Mouse (Mus musculus) induced T-regulatory cell, adult 2 months (primary cell): ENCODE data around the gene Dao.

ENCODE experiments used
- DNase-seq: peaks from one replicate; pipeline ENCODE4 v3.0.0-alpha.2; 2012; ENCODE audit warnings: low read depth

Dao gene

GRCm38 (mm10) chr5:114027217-114027944 lies 23.9 kb downstream of the Dao start:
- DNase-seq = no peak

DNA sequence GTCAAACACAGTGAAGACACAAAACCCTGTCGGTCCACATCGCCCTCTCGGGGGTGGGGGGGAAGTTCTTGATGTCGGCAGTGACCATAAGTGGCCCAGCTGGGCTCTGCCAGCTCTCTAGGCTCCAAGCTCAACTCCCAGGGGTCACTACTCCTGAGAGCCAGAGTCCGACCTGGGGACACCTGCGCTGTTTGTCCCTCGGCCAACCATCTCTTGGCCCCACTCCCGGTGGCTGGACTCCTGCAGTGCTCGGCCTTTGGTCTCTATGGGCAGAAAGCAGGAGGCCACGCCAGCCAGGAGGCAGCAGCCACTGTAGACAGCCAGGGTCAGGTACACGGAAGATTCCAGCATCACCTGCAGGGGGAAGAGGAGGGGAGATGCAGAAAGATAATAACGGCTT lies 24.6 kb downstream of the Dao start:
- no peak for DNase-seq

DNA sequence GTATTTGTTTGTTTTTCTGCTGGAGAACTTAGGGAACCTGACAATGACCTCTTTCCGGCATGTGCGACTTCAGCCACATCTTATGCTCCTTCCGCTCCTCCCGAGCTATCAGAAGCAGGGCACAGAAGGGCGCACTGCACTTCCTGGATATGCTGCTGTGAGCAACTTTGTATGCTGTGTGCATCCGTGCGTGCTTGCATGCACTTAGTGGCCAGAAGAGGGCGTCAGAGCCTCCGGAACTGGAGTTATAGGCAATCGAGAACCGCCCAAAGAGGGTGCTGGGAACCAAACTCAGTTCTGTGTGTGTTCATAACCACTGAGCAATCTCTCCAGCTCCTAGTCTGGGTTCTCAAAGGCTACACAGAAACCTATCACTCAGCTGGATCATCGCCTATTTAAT lies 27.1 kb downstream of the Dao start:
- no peak for DNase-seq

- DNase-seq = no peak
Measured at GRCm38 (mm10) chr5:114032161-114032763, 28.8 kb downstream of the Dao start.

- no peak for DNase-seq
Measured at GRCm38 (mm10) chr5:114034393-114034792, 30.9 kb downstream of the Dao start.

- DNase-seq = no peak
Measured at GRCm38 (mm10) chr5:114035111-114035510, 31.6 kb downstream of the Dao start.

- DNase-seq = no peak
Measured at GRCm38 (mm10) chr5:114040508-114040907, 37.0 kb downstream of the Dao start.

- no peak for DNase-seq
Measured at GRCm38 (mm10) chr5:114040911-114041310, 37.4 kb downstream of the Dao start.

GRCm38 (mm10) chr5:114041327-114041930 lies 37.9 kb downstream of the Dao start:
- peak; percentile 79 for DNase-seq

GRCm38 (mm10) chr5:114043800-114044199 lies 40.3 kb downstream of the Dao start:
- peak; percentile 38 for DNase-seq

GRCm38 (mm10) chr5:114045134-114045533 lies 41.6 kb downstream of the Dao start:
- peak; percentile 59 for DNase-seq

- no peak for DNase-seq
Measured at GRCm38 (mm10) chr5:114046151-114046550, 42.6 kb downstream of the Dao start.

DNA sequence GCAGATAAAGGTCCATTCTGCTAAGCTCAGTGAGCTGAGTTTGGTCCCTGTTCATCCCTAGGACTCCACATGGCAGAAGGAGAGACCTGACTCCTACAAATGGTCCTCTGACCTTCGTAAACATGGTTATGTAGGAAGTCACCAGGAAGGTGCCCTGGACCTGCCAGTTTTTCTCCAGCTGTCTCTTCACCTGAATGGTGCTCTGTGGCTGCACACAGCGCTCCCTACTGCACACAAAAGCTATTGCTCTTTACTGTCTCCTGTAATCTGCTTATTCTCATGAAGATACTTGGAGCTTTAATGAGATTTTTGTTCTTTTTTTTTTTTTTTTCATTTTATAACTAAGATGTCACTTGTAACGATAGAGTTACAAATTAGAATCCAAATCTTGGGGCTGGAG lies 43.1 kb downstream of the Dao start:
- DNase-seq = no peak

- DNase-seq = no peak
Measured at GRCm38 (mm10) chr5:114047182-114047581, 43.7 kb downstream of the Dao start.

GRCm38 (mm10) chr5:114048731-114049308 lies 45.3 kb downstream of the Dao start:
- no peak for DNase-seq

DNA sequence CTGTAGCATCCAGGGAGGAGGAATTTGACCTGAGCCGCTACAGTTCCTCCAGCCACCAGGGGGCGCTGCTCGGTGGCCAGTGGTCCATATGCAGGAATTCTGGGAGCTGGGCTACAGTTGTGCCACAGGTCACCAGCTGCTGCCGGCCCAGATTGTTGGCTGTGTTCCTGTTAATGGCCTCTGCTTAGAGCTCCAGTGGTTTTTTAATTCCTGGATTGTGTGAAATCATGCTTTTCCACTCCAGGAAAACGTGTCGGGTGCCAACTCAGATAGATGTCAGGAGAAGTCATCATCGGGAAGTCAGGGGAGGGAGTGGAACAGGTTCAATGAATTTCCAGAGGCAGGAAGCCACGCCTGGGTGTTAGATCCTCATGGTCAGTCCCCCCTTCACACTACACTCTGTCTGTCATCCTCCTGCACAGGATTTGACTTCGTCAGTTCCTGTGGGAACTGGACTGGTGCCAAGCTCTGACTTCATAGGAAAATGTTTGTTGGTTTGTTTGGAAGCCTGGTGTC lies 48.8 kb downstream of the Dao start:
- peak; percentile 67 for DNase-seq

GRCm38 (mm10) chr5:114057129-114057731 lies 53.7 kb downstream of the Dao start:
- no peak for DNase-seq

GRCm38 (mm10) chr5:114061675-114062074 lies 58.2 kb downstream of the Dao start:
- peak; percentile 31 for DNase-seq

DNA sequence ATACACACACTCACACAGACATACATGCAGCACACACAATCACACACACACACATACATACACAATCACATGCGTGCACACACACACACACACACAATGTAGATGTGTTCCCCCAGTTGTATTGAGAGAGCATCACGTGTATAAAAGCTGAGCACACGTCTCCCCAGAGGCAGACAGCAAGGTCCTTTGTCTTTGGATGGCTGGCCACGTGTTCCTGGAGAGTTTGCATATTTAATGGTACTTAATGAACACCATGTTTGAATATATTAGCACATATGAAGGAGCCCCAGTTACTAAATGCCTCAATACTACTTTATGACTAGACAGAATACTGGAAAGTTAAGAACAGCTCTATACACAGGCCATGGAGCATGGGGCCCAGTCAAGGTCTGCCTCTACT lies 60.5 kb downstream of the Dao start:
- DNase-seq = no peak

DNA sequence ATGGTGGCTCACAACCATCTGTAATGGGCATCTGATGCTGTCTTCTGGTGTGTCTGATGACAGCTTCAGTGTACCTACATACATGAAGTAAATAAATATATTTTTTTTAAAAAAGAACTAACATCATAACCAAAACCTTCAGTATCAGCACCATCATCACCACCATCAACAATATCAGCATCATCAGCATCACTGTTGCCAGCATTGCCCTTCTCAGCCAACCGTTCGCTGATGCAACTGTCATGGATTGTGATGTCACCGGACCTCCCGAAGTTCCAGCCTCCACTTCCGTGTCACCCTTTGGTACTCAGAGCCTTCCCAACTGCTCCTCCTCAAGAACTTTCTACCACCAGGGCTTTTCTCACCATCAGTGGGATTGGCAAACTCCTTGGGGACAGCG lies 61.7 kb downstream of the Dao start, which contains the start of gene Usp30:
Gene Usp30 (plus strand): TSS at position 301 of the 400 bp plus-strand sequence.
- no peak for DNase-seq

- DNase-seq = no peak
Measured at GRCm38 (mm10) chr5:114066601-114067000, 63.1 kb downstream of the Dao start.

- DNase-seq = no peak
Measured at GRCm38 (mm10) chr5:114067543-114067942, 64.0 kb downstream of the Dao start.
